Mouse (Mus musculus) lung, postnatal 10 days (tissue): Measurements from ENCODE around the gene Ifna14.
"Not testable (repeated sequence)": the region's sequence is repeated elsewhere in the genome, so short reads cannot be mapped to it uniquely, and the experiment has no call there.

Source experiments
- DNase-seq: peaks from one replicate; pipeline ENCODE4 v3.0.0; 2021

Ifna14 gene

DNA sequence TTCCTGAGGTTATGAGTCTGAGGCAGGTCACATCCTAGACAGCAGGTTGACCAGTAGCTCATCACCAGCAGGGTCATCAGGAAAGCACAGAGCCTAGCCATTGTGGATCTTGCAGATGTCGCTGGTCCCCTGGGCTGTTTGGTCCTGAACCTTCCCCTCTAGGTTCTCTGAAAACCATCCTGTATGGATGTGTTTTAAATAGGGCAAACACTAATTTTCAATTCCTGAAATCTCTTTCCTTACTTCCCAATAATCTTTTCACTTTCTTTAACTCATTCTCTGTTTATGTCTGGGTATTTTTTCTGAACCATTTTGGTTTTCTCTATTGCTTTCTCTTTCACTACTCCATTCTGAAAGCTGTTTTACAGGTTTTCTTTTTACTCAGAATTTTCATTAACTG is at the start of gene Ifna14:
Gene Ifna14 (minus strand): TSS at position 101 of the 400 bp plus-strand sequence.
- DNase-seq = no peak

DNA sequence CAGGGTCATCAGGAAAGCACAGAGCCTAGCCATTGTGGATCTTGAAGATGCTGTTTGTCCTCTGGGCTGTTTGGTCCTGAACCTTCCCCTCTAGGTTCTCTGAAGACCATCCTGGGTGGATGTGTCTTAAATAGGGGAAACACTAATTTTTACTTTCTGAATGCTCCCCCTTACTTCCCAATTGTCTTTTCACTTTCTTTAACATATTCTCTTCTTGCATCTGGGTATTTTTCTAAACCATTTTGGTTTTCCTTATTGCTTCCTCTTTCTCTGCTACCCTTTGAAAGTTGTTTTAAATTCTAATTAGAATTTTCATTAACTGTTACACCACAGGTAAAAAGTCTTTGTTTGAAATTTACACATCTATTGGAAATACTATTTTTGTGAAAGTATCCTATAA is 31.7 kb upstream of the Ifna14 start, which contains the start of gene Ifna12:
Gene Ifna12 (minus strand): TSS at position 101 of the 400 bp plus-strand sequence.
- DNase-seq = no peak

GRCm38 (mm10) chr4:88592285-88592684 is 20.7 kb upstream of the Ifna14 start, which contains the start of gene Ifna9:
Ifna9 (minus strand) TSS chr4:88592385.
- no peak for DNase-seq

GRCm38 (mm10) chr4:88561791-88562190 is 9.8 kb downstream of the Ifna14 start:
- no peak for DNase-seq

DNA sequence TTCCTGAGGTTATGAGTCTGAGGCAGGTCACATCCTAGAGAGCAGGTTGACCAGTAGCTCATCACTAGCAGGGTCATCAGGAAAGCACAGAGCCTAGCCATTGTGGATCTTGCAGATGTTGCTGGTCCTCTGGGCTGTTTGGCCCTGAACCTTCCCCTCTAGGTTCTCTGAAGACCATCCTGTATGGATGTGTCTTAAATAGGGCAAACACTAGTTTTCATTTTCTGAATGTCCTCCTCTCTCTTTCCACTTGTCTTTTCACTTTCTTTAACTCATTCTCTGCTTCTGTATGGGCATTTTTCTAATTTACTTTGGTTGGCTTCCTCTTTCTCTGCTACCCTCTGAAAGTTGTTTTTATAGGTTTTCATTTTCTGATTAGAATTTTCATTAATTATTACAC is 13.5 kb downstream of the Ifna14 start, which contains the start of gene Ifna15:
Gene Ifna15 (minus strand): TSS at position 101 of the 400 bp plus-strand sequence.
- DNase-seq = not testable (repeated sequence)

DNA sequence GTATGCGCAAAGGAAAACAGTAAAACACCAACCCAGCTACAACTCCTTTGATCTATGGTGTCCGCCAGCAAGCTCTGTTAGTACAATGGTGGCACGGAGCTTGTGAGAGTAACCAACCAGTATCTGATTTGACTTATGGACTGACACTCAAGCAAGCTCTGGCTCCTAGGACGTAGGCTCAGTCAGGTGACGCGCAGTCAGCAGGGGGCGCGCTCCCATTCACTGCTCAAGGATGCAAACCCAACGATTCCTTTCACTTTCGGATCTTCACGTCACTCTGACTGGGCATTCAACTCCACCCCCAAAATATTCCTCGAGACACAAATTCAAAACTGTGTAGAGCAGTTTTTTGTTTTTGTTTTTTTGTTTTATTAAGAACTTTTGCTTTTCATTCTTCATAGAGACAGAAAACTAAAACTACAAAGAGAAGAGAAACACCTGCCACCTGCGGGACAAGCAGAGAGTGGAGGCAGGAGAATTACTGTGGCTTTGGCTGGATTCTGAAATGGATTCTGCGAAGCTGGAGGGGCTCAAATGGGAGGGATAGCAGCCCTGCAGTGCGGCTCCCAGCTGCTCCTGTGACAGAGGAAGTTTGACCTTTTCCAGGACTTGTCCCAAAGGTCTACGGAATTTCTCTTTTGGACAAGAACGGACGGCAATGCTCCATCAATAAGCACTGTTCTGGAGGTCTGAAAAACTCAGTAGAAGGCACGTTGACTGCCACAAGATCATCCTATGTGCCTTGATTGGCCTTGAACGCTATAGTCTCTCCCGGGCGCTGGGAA is 21.2 kb downstream of the Ifna14 start:
- peak; percentile 87 for DNase-seq

DNA sequence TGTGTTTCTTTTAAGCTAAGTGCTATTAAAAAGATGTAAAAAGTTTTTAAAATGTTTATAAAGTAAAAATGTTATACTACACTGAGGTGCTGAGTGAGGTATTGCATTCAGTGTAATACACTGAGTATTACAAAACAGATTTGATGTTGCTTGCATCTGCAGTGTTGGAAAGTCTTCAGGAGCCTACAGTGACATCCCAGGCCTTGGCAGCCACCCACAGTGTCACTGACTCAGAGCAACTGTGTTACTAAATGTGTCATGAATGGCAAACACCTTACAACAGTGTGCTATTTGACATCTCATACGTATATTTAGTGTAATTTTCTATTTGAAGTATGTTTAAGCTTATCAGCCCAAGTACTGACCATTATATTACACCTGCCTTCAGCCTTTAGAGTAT is 23.6 kb downstream of the Ifna14 start:
- no peak for DNase-seq

- DNase-seq = peak; percentile 64
Measured at GRCm38 (mm10) chr4:88543649-88544234, 27.9 kb downstream of the Ifna14 start.

DNA sequence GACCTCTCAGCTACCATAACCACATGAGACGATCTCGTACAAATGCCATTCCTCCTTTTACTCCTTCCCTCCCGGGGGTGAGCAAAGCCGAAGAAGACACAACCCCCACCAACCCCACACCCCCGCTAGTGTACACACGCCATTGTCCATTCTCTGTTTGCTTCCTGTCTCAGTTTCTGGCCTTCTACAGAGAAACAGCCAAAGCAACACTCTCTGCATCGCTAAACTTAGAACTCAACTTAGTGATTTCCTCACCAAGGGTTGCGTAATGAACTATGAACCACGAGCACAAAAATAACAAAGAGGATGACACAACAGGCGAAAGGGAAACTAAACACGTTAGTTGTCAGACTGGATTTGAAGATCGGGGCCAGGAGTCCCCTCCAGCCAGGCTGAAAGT is 34.3 kb downstream of the Ifna14 start:
- peak; percentile 65 for DNase-seq

GRCm38 (mm10) chr4:88536640-88537039 is 35.0 kb downstream of the Ifna14 start:
- peak; percentile 70 for DNase-seq

DNA sequence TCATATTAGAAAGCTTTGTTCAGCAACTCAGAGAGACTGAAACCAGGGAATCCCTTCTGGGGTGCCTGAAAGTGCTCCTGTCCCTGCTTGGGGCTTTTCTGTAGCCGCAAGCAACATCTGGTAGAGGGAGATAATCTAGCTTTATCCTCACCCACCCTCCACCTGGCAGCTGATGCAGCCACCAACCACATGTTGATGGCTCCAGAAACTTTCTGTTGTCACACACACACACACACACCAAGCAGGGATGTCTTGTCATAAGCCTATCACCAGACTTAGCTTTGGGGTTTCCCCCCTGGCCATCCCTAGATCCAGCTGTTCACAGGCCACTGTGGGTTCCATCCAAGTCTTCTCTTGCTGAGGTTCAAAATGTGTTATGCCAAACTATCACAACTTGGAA is 35.9 kb downstream of the Ifna14 start:
- DNase-seq = no peak

DNA sequence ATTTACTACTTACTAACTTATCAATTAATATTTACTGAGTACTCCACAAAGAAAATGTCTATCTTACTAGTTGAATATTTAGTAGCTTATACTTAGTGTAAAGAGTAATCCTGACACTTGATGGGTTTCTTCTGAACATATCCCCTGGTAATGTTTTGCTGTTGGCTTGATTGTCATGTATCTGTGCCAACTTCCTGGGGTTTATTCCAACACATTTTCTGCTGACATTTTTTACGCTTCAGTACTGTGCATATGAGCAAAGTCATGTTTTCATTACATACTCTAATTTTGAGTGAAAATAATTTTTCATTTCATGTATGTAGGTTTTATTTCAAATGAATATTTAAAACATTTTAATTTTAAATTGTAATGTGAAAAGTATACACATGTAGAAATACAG is 36.7 kb downstream of the Ifna14 start:
- DNase-seq = no peak

GRCm38 (mm10) chr4:88533499-88533898 is 38.1 kb downstream of the Ifna14 start:
- no peak for DNase-seq

GRCm38 (mm10) chr4:88530892-88531291 is 40.7 kb downstream of the Ifna14 start:
- no peak for DNase-seq

DNA sequence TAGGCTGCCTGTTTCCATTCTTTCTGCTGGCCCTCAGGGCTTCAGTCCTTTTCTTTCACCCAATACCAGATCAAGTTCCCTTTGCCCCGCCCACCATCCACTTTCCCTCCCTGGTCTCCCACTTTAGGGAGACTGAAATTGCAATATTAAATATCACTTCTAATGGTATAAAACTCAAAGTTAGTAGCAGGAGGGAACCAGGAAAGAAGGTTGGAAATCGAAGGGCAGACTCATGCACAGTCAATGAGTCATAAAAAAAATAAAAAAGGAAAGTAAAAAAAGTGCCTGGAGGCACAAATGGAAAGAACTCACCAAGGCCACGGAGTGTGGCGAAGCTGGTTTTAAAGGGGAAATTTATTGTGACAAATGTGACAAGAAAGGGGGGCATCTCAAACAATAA is 41.3 kb downstream of the Ifna14 start:
- no peak for DNase-seq

DNA sequence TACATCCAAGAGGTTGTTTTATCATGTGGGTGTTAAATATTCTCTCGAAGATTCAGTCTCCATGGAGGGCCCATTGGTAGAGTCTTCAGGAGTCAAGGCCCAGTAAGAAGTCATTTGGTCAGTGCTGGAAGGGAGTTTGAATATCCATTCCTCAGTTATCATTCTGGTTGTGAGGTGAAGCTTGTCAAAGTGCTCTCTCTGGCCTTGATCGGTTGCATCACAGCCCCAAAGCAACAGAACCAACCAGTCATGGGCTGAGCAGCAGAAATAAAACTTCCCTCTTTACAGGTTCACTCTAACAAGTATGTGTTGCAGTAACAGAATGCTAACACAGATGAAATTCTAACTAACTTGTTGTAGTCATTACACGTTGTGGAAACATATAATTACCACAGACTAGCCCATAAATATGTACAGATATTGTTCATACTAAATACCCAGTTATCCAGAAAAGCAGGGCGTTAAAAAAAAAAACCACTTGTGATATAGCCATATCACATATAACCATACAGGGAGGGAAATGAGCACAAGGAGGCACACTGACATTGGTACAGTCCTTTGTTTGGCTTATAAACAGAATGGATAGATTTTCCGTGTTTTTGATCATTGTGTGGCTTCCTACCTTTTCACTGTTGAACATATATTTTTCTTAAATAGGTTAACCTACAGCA is 45.1 kb downstream of the Ifna14 start:
- DNase-seq = no peak

DNA sequence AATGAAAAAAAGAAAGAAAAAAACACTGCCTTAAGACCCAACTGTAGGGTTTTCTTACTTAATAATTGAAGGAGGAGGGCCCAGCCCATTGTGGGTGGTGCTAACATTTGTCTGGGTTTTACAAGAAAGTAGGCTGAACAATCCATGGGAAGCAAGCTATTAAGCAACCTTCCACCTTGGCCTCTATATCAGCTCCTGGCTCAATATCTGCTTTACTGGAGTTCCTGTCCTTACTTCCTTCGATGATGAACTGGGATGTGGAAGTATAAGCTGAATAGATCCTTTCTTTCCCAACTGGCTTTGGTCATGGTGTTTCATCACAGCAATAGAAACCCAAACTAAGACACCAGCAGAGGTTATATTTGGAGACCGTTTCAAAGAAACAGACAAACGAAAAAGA is 46.2 kb downstream of the Ifna14 start:
- no peak for DNase-seq

DNA sequence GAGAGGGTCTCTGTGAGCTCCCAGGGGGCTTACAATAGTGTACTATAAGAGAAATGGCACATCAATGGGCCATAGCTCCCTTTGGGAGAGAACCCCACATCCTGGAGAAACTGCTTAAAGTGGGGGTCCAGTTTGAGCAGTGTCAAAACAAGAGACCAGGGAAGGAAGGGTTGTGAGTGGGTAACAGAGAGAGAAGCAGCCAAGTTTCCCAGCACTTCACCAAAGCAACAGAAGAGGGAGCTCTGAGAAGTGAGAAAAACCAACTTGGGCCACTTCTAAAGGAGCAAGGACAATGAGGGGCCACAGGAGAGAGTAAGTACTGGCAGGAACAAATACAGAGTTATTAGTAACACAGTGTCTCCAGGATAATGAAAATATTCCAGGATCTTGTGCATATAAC is 48.4 kb downstream of the Ifna14 start:
- peak; percentile 61 for DNase-seq

- DNase-seq = no peak
Measured at GRCm38 (mm10) chr4:88522674-88523073, 48.9 kb downstream of the Ifna14 start, which contains the start of gene Ifnb1. Ifnb1 (minus strand) TSS chr4:88522774.
